Mouse (Mus musculus) kidney, postnatal 14 days (tissue): Measurements from ENCODE around the gene Ksr2.
"Not testable (repeated sequence)": the region's sequence is repeated elsewhere in the genome, so short reads cannot be mapped to it uniquely, and the experiment has no call there.

Experiments used
- DNase-seq: peaks from one replicate; pipeline ENCODE4 v3.0.0; 2022; ENCODE audit warnings: mixed read lengths

Ksr2 gene

GRCm38 (mm10) chr5:117409369-117409768, 4.4 kb upstream of the Ksr2 start:
- DNase-seq: no peak

DNA sequence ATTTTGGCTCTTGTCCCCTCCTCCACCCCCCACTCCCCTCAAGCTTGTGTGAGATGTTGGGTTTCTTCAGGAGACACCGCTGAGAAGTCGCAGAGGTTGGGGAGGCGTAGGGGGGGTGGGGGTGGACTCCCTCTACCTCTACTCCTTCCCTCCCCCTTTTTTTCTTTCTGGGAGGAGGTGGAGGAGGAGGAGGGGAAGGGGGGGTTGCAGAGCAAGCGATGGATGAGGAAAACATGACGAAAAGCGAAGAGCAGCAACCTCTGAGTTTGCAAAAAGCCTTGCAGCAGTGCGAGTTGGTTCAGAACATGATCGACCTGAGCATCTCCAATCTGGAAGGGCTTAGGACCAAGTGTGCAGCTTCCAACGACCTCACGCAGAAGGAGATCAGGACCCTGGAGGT, 811 bp downstream of the Ksr2 start:
- DNase-seq: no peak

- no peak for DNase-seq
These were observed 1.5 kb downstream of the Ksr2 start for GRCm38 (mm10) chr5:117415011-117415912.

- no peak for DNase-seq
These were observed 3.6 kb downstream of the Ksr2 start for GRCm38 (mm10) chr5:117417442-117417841.

DNA sequence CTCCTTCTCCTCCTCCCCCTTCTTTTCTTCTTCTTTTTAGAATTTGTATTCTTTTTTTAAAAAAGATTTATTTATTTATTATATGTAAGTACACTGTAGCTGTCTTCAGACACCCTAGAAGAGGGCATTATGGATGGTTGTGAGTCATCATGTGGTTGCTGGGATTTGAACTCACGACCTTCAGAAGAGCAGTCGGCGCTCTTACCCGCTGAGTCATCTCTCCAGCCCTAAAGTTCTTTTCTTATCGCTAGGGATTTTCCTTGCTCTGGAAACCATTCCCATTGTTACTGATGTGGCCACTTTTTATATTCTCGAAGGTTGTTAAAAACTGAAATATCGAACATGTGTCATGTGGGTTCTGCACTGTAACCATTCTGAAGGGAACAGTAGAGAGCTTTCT, 19.7 kb downstream of the Ksr2 start:
- DNase-seq: not testable (repeated sequence)

- peak; percentile 19 for DNase-seq
These were observed 26.5 kb downstream of the Ksr2 start for GRCm38 (mm10) chr5:117440261-117440660.

DNA sequence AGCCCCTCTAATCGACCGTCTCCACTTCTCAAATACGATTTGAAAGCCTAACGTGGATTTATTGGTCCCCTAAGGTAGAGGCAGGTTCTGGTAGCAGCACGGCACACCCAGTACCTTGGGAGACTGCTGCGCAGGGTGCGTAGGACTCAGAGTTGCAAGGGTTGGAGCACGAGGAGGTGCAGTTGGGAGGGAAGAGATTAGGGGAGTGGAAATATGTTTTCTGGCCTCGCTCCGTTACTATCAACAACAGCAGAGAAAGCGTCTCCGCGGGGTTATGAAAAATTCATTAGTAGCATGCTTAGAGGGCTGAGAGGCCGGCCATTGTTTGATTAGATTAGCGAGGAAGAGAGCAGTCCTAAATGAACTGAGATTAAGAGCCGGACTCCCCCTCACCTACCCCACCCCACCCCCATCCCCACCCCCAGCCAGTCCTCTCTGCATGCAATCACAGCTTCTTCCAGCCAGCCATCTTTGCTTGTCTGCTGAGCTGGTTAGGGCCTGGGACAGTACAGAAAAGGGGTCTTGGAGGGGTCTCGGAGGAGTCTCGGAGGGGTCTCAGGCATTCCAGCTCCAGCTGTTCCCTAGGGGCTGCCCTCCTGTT, 27.5 kb downstream of the Ksr2 start:
- no peak for DNase-seq

DNA sequence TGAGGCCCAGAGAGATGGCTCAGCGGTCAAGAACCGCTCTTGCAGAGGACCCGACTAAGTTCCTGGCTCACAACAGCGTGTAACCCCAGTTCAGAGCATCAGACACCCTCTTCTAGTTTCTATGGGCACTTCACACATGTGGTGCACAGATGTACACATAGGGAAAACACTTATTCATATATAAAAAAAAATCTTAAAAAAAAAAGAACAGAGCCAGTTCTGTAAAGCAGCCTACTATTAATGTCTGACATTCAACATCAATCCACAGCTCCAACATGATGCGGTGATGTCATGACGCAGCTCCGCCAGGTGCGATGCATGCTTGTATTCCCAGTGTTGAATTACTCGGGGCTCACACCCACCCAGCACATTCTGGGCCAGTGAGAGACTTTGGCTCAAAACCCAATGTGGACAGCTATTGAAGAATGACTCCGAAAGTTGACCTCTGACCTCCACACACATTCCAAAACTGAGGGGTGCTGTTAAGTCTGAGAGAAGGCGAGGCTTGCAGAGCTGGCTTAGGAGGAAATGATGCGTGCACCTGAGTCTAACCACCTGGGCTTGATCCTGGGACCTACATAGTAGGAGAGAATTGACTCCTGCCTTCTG, 28.5 kb downstream of the Ksr2 start:
- no peak for DNase-seq

GRCm38 (mm10) chr5:117443141-117443540, 29.3 kb downstream of the Ksr2 start:
- DNase-seq: peak; percentile 42

- no peak for DNase-seq
These were observed 30.1 kb downstream of the Ksr2 start for GRCm38 (mm10) chr5:117443902-117444301.

GRCm38 (mm10) chr5:117447698-117448097, 33.9 kb downstream of the Ksr2 start:
- DNase-seq: no peak

DNA sequence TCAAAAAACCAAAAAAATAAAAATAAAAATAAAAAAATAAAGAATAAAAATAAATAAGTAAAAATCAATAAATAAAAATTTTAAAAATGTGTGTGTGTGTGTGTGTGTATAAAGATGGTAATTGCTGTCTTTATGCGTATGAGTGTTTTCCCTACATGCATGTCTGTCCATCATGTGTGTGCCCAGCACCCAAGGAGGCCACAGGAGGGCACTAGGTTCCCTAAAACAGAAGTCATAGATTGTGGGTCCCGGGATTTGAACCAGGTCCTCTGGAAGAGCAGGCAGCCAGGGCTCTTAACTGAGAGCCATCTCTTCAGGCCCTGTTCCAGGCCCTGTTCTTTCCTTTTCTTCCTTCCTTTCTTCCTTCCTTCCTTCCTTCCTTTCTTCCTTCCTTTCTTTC, 38.2 kb downstream of the Ksr2 start:
- no peak for DNase-seq

GRCm38 (mm10) chr5:117455546-117455945, 41.7 kb downstream of the Ksr2 start:
- DNase-seq: no peak

GRCm38 (mm10) chr5:117457121-117457520, 43.3 kb downstream of the Ksr2 start:
- DNase-seq: no peak

DNA sequence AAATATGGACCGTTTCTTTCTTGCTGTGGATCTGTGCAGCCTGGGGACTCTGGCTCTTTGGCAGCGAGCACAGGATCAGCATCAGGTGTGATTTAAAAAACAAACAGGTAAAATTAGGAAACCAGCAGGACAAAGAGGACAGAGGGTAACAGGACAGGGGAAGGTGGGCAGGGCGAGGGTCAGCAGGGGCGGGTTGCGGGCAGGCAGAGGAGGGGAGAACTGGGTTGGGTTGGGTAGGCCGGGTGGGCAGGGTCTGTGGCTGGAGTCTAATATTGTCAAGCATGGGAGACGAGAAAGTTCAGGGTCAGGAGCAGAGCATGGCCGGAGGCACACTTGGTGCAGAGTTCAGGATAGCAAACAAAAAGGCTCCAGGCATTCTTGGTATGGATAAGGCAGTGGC, 43.8 kb downstream of the Ksr2 start:
- no peak for DNase-seq

DNA sequence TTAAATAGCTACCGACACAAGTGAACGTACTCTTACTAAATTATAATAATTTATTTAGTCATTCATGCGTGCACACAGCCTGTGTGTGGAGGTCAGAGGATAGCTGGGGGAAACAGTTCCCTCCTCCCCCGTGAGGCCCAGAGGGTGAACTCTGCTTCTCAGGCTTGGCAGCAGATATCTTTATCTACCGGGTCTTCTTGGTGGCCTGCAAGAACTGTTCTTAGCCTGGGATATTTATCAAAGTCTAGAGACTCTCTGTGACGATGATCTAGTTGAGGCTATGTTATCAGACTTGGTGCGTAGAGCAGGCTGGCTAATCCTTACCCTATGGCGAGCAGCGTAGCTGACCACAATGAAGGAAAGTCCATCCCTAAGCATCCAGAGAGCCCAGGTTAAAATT, 45.1 kb downstream of the Ksr2 start:
- DNase-seq: no peak

- DNase-seq: no peak
These were observed 46.5 kb downstream of the Ksr2 start for GRCm38 (mm10) chr5:117460261-117460660.

DNA sequence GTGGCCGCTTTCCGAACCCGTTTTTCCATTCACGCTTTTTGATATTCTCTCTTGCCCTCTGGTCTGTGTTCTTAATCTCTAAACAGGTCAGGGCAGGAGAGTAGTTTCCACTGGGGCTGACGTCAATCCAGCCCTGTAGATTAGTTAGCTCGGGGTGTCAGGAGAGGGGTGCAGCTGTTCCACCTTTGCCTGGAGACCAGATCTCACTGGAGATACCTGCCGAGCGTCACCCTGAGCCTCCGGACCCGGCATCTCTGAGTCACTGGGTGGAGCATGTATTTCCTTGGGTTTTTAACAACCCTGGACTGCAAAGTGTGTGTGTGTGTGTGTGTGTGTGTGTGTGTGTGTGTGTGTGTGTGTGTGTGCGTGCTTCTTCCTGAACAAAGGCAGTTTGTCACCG, 53.3 kb downstream of the Ksr2 start:
- DNase-seq: peak; percentile 8

DNA sequence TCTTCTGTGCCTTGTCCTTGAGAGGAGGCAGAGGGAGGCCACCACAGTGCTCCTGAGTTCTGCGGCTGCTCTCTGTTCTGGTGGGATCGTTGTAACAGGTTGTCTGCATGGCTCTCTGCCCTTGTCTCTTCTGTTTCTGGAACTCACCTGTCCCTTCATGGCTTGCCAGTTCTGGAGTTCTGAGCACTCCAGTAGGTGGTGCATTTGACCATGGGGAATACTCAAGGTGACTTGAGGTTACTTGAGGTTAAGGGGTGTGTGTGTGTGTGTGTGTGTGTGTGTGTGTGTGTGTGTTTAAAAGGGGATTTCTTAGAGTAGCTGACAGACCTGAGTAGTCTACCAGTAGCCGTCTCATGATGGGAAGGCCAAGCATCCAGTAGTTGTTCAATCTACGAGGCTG, 55.2 kb downstream of the Ksr2 start:
- DNase-seq: no peak

- no peak for DNase-seq
These were observed 55.8 kb downstream of the Ksr2 start for GRCm38 (mm10) chr5:117469572-117469971.

DNA sequence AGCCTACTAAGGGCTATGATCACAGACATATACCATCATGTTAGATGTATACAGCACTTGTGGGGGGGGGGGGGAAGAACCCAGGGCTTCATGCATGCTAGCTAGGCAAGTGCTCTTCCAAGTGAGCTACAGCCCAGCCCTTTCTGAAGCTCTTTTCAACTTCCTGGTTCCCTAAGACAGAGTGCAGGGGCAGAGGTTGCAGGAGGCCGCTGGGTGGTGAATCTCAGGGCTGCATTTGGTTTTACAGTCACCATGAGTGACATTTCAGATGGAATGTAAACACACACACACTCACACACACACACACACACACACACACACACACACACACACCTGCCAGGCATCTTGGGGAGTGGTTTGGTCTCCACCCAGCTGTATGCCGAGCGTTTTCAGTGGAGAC, 67.4 kb downstream of the Ksr2 start:
- no peak for DNase-seq

- no peak for DNase-seq
These were observed 67.8 kb downstream of the Ksr2 start for GRCm38 (mm10) chr5:117481586-117481985.

DNA sequence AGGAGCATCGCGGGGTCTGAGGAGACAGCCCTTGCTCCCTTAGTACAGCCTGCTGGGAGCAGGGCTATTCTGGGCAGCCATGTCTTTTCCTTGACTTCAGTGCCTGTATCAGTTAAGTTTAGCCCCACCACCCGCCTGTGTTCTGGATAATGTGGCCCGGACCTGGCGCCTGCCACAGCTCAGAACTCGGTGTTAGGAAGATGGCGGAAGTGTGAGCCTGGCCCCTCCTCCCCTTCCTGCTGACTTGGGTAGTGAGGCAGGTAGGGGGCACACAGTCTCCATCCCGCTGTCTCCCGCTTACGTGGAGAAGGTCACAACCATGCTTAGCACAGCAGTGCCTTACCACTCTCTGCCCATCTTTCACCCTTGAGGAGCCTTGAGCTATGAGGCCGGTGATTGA, 68.2 kb downstream of the Ksr2 start:
- no peak for DNase-seq

- no peak for DNase-seq
These were observed 71.6 kb downstream of the Ksr2 start for GRCm38 (mm10) chr5:117485411-117485810.
